Comparison of ENCODE assay signal across 11 mouse cellular contexts in the genomic region with DNA sequence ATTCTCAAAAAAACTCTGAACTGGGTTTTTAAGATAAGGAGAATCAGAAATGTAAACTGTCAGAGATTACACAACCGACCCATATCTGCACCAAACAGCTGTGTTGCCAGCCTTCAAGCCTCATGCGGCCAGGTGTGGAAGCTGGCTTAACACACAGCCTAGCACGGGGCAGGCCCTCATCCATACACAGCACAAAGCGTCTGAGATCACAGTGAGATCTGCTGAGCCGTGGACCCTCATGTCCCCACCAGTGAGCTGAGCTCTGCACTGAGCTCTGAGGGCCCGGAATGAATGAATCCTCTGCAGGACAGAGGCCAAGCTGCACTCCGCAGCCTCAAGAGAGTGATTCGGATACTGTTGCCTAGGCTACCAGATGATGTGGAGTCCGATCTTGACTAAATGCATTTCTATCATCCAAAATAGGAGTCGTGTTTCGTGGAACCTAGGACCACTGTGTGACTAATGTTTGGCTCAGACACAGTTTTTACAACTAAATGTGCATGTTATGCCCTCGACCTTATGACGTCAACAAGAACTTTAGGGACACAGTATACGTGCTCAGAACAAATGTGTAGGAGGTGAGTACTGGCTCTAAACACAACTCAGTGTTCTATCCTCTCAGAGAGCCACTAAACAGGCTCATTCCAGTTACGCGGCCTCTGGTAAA. TPM values are rescaled to one million over a fixed set of nuclear protein-coding genes. Genes with fewer than 3 reads are reported as not detected.
DNase-seq lines count a peak whose midpoint lies in the region; ATAC-seq lines count a peak whose summit lies in the region.
"Had no signal": no experiment of that assay in that cellular context is flagged by ENCODE, and none has a peak within 500 bp of the region (broad histone marks: within the 10 kb centered on the region; RNA-seq: fewer than 3 reads in every experiment).

No protein-coding gene starts in this region.

- peaks cover 39% of the 10 kb centered on the region for H3K4me1 ChIP-seq in forebrain, embryonic 10.5 days
- peaks cover 2% of the 10 kb centered on the region; the same call in 1 of the 2 replicates for H3K4me1 ChIP-seq in forebrain, embryonic 15.5 days
- peaks cover 6% of the 10 kb centered on the region for H3K4me1 ChIP-seq in liver, embryonic 16.5 days (ENCODE audit: control insufficient read depth, low read depth, low read length)

- H3K36me3 ChIP-seq in forebrain, embryonic 10.5 days (replicated peaks), result peaks cover 7% of the 10 kb centered on the region
- H3K36me3 ChIP-seq in forebrain, embryonic 15.5 days, result peaks cover 8% of the 10 kb centered on the region; the same call in 1 of the 2 replicates
- H3K36me3 ChIP-seq in liver, embryonic 16.5 days (ENCODE audit: control insufficient read depth, insufficient read depth), result no peaks in the 10 kb centered on the region

- H3K4me3 ChIP-seq in forebrain, embryonic 10.5 days, result no peak overlapping the region
- H3K4me3 ChIP-seq in forebrain, embryonic 15.5 days, result no peak overlapping the region
- H3K4me3 ChIP-seq in liver, embryonic 16.5 days (ENCODE audit: low read depth, low read length), result no peak overlapping the region
- H3K4me3 ChIP-seq: embryonic facial prominence, embryonic 13.5 days had no signal

- H3K27me3 ChIP-seq in forebrain, embryonic 10.5 days (ENCODE audit: poor library complexity, severe bottlenecking), result 0 out of 2 replicates have a peak, but pooled peaks cover 6% of the 10 kb centered on the region
- H3K27me3 ChIP-seq in forebrain, embryonic 15.5 days, result no peaks in the 10 kb centered on the region
- no peaks in the 10 kb centered on the region for H3K27me3 ChIP-seq in liver, embryonic 16.5 days (ENCODE audit: control insufficient read depth, insufficient read depth, low read depth, low read length)
- H3K27me3 ChIP-seq: embryonic facial prominence, embryonic 13.5 days had no signal

- DNase-seq in forebrain, embryonic 10.5 days (ENCODE audit: extremely low spot score, low spot score), result no peak
- DNase-seq in thymus, postnatal 0 days (ENCODE audit: low spot score), result peak; percentile 30
- DNase-seq in thymus, adult 18-20 months, result no peak
- no peak for DNase-seq in embryo, embryonic 11 days
- DNase-seq in kidney, postnatal 4 days, result no peak
- no peak for DNase-seq in spleen, postnatal 36 days (ENCODE audit: low spot score in 2 of 2)
- DNase-seq: heart, postnatal 4 days; retina, postnatal 1 day had no signal

- no peak overlapping the region for H3K4me2 ChIP-seq in forebrain, embryonic 15.5 days (replicated peaks)
- H3K4me2 ChIP-seq in liver, embryonic 16.5 days (ENCODE audit: low read depth, low read length), result no peak overlapping the region
- H3K4me2 ChIP-seq: embryonic facial prominence, embryonic 13.5 days had no signal

- H3K9ac ChIP-seq in forebrain, embryonic 15.5 days (replicated peaks), result no peak overlapping the region
- H3K9ac ChIP-seq in liver, embryonic 16.5 days (ENCODE audit: low read depth, low read length), result no peak overlapping the region

- no peaks in the 10 kb centered on the region for H3K9me3 ChIP-seq in forebrain, embryonic 10.5 days
- no peaks in the 10 kb centered on the region for H3K9me3 ChIP-seq in forebrain, embryonic 15.5 days
- H3K9me3 ChIP-seq in liver, embryonic 16.5 days (replicated peaks; ENCODE audit: control insufficient read depth, low read length), result no peaks in the 10 kb centered on the region
- H3K9me3 ChIP-seq: embryonic facial prominence, embryonic 13.5 days had no signal

- H3K27ac ChIP-seq in forebrain, embryonic 10.5 days, result 0 out of 2 replicates have a peak overlapping the region, but pooled peaks have one; percentile 22
- no peak overlapping the region for H3K27ac ChIP-seq in forebrain, embryonic 15.5 days (replicated peaks)
- peak overlapping the region; percentile 83 for H3K27ac ChIP-seq in liver, embryonic 16.5 days (ENCODE audit: low read length)
- H3K27ac ChIP-seq: embryonic facial prominence, embryonic 13.5 days had no signal

- ATAC-seq in forebrain, embryonic 15.5 days (replicated peaks), result no peak
- peak; percentile 77 for ATAC-seq in liver, embryonic 16.5 days (ENCODE audit: low read depth)

- WGBS in forebrain, embryonic 10.5 days, result 82% methylated on average over 16 of the region's 16 CpGs
- 75% methylated on average over 16 of the region's 16 CpGs for WGBS in forebrain, embryonic 15.5 days
- 52% methylated on average over 16 of the region's 16 CpGs for WGBS in liver, embryonic 16.5 days (ENCODE audit: insufficient replicate concordance)

RNA-seq across cellular contexts. Expression of a gene that starts 27.6 kb away (rescaled TPM):
- 4.6 and 5.3 TPM in 2 replicates for polyA plus RNA-seq in forebrain, embryonic 10.5 days (2016; fragmentation: Nextera tagmentation; extraction: Ambion mirVana)
- 5.5 and 6.9 TPM in 2 replicates for polyA plus RNA-seq in forebrain, embryonic 15.5 days (2015; fragmentation: Nextera tagmentation; extraction: Ambion mirVana)
- polyA plus RNA-seq in thymus, postnatal 0 days (2015; fragmentation: Nextera tagmentation; extraction: Ambion mirVana), result 2.4 and 3.6 TPM in 2 replicates
- 4.7 and 5.2 TPM in 2 replicates for polyA plus RNA-seq in liver, embryonic 16.5 days (2015; fragmentation: Nextera tagmentation; extraction: Ambion mirVana)
